Mouse (Mus musculus) G1E (cell line): ENCODE data around the gene Nccrp1.

Experiments
- CTCF ChIP-seq: IDR thresholded peaks from 2 replicates; pipeline ENCODE4 v1.5.1; 2012; ENCODE audit warnings: low read depth, low read length, inconsistent platforms, mixed read lengths
- GATA1 ChIP-seq: IDR thresholded peaks from 2 replicates; pipeline ENCODE4 v1.6.1; 2012; ENCODE audit warnings: borderline replicate concordance, low read length, inconsistent platforms, mixed read lengths
- GATA2 ChIP-seq: IDR thresholded peaks from 2 replicates; pipeline ENCODE4 v1.6.1; 2012; ENCODE audit warnings: low read depth, low read length, inconsistent platforms, borderline replicate concordance
- TAL1 ChIP-seq: conservative IDR thresholded peaks from 2 replicates; pipeline ENCODE4 v1.6.1; 2012; ENCODE audit warnings: low read depth, low read length, inconsistent platforms, mixed read lengths

- TF ChIP-seq CTCF, result no peak
- TF ChIP-seq GATA1, result no peak
- no peak for TF ChIP-seq TAL1
- TF ChIP-seq GATA2, result no peak
Measured at GRCm38 (mm10) chr7:28570291-28570981, 23.4 kb upstream of the Nccrp1 start.
